Mouse (Mus musculus) liver, adult 2 months (tissue): ENCODE results near the gene Hcn3.

Source experiments
- CTCF ChIP-seq: fragments of 200-500 bp; IDR thresholded peaks from 2 replicates; pipeline ENCODE4 v1.5.1; 2011; ENCODE audit warnings: low read depth, low read length, control low read depth
- POLR2A ChIP-seq: fragments of 200-500 bp; IDR thresholded peaks from 2 replicates; pipeline ENCODE4 v1.6.1; 2011; ENCODE audit warnings: low read length, control low read depth; ENCODE audit not compliant: insufficient read depth; ENCODE audit errors: extremely low read depth

DNA sequence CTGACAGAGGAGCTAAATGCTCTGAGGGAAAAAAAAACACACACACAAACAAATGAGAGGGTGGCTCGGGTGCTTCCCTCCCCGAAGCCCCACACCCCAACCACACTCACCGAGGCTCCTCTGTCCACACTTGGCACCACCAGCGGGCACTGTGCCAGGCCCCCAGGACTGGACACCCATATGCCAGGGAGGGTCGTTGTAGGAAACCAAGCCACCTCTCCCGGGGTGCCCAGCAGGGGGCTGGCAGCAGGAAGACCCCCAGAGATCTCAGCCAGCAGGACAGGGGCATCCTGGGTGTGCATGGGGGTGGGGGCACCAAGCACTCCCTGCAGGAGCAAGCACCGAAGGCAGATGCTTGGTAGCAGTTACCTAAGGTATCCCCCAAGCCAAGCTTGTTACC is 59.2 kb downstream of the Hcn3 start, which contains the start of gene Gm43738:
- TF ChIP-seq POLR2A (0 out of 2 replicates have a peak, but pooled peaks have one; percentile 28), CTCF (no peak)
